Mouse (Mus musculus): ENCODE measurements around the gene Gadd45b. TPM values are rescaled to one million over a fixed set of nuclear protein-coding genes. Genes with fewer than 3 reads are reported as not detected.

Gadd45b gene
- total RNA-seq (2022), result 100 to 1,000 TPM in 1 of 4 experiments, 10 to 100 TPM in 3; 17.5 to 112 (median 73.6) TPM

DNA sequence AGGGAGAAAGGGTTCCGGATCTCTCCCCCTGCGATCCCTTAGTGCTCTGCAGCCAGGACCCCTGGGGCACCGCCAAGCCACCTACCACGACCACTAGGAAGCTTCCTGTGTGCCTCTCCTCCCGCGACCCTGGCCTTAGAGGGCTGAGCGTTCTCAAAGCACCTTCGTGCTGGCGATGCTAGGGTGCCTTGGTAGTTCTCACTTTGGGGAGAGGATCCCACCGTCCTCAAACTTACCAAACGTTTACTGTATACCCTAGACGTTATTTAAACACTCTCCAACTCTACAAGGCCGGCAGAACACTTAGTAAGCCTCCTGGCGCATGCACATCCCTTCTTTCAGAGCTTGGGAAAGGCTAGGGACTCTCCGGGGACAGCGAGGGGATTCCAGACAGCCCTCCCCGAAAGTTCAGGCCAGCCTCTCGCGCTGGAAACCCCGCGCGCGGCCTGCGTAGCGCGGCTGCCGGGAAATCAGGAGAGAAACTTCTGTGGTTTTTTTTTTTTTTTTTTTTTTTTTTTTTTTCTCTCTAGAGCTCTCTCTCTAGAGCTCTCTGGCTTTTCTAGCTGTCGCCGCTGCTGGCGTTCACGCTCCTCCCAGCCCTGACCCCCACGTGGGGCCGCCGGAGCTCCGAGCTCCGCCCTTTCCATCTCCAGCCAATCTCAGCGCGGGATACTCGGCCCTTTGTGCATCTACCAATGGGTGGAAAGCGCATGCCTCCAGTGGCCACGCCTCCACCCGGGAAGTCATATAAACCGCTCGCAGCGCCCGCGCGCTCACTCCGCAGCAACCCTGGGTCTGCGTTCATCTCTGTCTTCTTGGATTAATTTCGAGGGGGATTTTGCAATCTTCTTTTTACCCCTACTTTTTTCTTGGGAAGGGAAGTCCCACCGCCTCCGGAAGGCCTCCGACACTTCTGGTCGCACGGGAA is at the start of gene Gadd45b:
TSS of gene Gadd45b (plus strand) at position 775 of the 928 bp plus-strand sequence.
- DNase-seq, result peak; percentile 99

DNA sequence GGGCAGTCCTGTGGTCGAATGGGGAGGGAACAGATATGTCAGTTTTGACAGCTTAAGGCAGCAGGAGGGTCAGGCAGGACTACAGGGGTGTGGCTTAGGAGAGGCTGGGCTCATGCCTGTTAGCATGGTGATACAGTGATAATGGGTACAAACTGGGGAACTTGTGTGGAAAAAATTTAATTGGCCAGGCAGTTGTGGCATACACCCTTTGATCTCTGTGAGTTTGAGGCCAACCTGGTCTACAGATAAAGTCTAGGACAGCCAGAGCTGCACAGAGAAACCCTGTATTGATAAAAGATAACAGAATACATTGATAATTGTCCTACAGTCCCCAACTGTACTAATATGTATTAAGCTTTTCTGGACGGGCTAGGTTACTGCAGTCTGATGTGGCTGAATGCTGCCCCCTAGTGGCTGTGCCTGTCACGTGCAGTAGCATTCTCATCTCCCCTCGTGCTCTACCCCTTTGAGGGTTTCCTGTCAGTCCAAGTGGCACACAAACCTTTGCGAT is 49.7 kb upstream of the Gadd45b start:
- DNase-seq, result no peak

DNA sequence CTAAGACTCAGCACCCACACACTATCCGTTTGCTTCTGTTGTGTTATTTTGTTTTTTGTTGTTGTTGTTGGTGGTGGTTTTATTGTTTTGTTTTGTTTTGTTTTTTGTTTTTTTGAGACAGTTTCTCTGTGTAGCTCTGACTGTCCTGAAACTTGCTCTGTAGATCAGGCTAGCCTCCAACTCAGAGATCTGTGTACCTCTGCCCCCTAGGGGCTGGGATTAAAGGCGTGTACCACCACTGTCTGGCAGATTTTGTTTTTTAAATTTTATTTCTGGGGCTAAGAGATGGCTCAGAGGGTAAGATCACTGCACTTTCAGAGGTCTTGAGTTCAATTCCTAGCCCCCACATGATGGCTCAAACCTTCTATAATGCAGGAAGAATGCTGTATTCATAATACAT is 49.0 kb upstream of the Gadd45b start:
- DNase-seq, result no peak

DNA sequence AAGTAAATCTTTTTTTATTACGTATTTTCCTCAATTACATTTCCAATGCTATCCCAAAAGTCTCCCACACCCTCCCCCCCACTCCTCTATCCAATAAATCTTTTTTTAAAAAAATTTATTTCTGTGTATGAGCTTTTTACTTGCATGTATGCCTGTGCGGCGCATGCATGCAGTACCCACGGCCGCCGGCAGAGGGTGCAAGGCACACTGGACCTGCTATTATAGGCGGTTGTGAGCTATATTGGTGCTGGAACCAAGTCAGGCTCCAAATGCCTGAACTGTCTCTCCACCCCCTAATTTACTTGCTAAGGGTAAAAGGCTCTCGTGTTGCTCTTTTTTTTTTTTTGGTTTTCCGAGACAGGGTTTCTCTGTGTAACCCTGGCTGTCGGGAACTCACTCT is 48.6 kb upstream of the Gadd45b start:
- DNase-seq, result peak; percentile 51

DNA sequence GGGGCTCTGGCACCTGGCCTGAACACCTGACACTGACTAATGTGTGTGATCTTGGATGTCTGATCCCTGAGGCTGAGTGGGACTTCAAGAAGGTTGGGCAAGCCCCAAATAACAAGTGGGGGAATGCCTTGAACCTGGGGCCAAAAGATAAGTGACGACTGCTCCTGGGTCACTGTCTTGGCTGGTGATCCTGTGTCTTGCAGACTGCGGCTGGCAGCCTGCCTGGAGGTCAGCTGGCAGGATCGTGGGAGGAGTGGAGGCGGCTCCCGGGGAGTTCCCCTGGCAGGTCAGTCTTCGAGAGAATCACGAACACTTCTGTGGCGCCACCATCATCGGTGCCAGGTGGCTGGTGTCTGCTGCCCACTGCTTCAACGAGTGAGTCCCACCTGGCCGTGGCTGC is 42.7 kb upstream of the Gadd45b start:
- peak; percentile 84 for DNase-seq

DNA sequence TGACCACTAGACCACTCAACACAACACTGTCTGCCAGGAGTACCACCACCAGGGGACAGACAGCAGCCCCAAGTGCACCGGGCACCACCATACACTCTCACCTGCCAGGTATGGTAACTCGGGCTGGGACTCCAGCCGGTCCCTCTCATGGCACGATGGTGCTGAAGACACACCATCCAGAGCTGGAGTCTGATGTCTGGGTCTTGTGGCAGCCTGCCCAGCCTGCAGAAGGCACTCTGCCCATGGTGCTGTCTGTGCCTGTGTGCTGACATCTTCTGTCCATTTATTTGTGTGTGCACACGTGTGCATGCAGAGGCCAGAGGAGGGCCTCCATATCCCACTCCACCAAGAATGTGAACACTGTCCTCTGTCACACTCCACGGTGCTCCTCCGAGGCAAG is 34.8 kb upstream of the Gadd45b start:
- no peak for DNase-seq

DNA sequence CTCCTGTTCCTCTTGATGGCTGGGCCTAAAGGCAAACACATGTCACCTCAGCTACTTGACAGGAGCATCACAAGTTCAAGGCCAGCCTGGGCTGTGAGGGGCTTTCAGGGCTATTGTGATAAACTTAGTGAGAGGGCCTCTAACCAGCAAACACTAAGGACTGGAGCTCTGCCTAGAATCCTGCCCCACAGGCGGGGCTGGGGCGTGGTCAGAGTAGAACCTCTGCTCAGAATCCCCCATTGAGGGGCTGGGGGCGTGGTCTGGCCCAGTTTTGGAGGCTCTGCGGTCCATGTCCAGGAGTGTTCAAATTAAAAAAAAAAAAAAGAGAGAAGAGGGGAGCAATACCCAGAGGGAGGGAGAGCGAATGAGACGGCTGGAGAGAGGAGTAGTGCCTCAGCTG is 34.2 kb upstream of the Gadd45b start:
- DNase-seq, result no peak

DNA sequence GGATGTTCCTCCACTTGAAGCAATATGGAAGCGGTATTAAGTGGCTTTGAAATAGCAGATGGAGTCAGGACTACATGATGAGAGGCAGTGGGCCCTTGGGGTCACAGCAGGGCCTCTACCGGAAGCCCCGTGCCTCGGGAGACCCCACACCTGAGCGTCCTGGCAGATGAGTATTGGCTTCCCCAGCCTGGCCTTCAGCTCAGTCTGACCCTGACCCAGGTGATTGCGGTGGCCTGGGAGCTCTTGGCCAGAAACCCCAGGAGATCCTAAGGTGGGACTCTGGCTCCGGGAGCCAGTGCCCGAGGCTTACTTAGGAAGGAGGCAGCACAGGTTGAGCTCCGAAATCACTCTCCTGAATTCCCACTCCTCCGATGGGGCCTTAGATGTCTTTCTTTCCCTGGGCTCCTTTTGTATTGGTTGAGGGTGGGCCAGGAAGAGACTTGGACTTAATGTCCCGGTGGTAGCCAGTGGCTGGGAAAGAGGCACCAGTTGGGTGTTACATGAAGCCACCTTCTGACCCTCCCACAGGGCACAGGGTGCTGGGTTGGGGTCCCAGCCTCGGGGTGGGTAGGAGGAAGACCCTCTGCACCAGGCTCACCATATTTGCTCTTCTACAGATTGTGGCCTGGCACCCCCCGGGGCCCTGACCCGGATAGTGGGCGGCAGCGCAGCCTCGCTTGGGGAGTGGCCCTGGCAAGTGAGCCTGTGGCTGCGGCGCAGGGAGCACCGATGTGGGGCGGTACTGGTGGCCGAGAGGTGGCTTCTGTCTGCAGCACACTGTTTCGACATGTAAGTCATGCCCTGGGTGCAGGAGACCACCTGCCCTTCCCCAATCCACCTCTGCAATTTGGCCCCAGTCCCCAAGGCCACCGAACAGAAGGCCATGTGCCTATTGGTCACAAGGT is 33.0 kb upstream of the Gadd45b start:
- no peak for DNase-seq

DNA sequence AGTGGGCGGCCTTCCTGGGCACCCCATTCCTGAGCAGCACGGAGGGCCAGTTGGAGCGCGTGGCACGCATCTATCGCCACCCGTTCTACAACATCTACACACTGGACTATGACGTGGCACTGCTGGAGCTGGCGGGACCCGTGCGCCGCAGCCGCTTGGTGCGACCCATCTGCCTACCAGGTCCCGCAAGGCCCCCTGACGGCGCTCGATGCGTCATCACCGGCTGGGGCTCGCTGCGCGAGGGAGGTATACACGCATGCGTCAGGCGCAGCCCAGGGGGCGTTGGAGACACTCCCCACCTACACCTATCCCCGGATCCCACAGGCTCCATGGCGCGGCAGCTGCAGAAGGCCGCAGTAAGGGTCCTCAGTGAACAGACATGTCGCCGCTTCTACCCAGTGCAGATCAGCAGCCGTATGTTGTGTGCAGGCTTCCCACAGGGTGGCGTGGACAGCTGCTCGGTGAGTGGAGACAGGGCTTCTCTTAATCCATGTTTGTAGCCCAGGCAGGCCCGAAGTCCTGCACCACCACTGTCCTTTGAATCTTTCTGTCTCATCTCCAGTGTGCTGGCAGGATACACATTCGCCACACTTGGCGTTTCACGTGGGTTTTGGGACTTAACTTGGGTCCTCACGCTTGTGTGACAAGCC is 31.9 kb upstream of the Gadd45b start:
- no peak for DNase-seq

DNA sequence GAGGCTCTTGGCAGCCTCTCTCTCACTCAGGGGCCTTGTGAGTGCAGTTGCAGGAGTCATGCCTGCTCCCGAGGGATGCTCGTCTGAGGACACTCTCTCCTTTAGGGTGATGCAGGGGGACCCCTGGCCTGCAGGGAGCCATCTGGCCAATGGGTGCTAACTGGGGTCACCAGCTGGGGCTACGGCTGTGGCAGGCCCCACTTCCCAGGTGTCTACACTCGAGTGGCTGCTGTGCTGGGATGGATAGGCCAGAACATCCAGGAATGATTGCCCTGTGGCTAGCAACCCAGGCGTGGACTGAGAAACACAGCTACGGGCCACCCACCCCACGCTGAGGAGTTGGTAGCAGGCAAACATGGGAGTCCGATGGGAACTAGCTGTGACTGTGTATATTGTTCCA is 30.8 kb upstream of the Gadd45b start:
- DNase-seq, result no peak

DNA sequence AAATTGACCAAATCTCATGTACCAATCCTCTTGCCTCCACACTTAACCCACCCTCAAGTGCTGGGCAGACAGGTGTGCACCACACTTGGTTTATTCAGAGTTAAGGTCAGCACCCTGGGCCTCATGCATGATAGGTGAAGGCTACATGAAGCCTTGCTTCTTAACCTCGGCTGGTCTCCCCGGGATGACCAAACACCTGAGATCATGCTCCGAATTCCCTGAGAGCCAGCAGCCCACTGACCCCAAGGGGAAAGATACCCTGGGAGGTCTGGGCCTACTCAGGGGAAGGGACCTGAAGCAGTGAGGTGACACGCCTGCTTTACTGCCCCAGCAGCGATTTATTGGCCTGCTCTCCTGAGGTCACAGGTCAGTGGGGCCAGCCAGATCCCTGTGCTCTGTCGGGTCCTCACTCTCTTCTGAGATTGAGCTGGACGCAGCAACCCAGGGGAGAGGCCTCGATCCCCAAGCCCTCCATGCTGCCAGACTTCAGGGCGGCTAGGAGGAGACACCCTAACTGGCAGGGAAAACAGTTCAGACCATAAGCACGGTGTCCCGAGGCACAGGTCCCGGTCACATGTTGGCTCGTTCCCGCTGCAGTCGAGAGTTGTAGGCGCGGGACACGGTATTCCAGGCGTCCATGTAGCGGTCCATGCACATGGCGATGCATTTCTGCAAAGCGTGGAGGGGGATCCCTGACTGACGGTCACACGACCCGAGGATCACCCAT is 30.1 kb upstream of the Gadd45b start:
- DNase-seq, result no peak

DNA sequence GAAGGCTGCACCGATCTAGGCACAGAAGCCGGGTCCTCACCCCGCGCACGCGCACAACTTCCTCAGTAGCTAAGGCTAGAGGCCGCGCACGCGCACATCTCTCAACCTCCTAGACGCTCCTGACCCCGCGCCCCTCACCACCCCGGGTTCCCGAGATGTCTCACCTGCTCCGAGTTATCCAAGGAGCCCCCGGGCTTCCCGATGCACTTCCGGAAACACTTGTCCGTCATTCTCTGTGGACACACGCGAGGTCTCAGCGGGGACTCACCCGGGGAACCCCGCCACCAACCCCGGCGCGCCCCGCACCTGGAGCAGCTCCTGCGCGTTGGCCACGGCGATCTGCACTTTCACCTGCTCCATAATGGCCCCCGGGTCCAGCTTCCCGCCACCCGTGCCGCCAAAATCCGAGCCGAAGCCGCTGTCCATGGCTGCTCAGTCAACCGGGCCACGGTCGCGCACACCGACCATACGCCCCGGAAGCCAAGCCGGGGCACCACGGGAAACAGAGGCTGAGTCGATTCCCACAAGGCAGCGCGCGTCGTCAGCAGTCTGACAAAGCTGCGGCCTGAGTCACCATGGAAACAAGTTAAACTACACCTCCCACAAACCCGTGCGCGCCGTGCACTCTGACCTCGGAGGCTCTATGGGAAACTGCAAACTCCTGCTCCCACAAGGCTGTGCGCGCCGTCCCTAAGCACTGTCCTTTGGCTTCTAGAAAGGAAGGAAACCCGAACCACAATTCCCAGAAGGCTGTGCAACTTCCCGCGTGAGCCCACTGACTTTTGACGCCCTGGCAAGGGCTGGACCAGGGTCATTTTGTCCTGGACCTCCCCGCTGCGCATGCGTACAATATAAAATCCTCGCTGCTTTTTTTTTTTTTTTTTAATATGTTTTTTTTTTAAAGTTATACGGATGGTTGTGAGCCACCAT is 29.3 kb upstream of the Gadd45b start, which contains the start of gene Timm13:
TSS of gene Timm13 (minus strand) at position 652 of the 930 bp plus-strand sequence.
- peak; percentile 100 for DNase-seq

DNA sequence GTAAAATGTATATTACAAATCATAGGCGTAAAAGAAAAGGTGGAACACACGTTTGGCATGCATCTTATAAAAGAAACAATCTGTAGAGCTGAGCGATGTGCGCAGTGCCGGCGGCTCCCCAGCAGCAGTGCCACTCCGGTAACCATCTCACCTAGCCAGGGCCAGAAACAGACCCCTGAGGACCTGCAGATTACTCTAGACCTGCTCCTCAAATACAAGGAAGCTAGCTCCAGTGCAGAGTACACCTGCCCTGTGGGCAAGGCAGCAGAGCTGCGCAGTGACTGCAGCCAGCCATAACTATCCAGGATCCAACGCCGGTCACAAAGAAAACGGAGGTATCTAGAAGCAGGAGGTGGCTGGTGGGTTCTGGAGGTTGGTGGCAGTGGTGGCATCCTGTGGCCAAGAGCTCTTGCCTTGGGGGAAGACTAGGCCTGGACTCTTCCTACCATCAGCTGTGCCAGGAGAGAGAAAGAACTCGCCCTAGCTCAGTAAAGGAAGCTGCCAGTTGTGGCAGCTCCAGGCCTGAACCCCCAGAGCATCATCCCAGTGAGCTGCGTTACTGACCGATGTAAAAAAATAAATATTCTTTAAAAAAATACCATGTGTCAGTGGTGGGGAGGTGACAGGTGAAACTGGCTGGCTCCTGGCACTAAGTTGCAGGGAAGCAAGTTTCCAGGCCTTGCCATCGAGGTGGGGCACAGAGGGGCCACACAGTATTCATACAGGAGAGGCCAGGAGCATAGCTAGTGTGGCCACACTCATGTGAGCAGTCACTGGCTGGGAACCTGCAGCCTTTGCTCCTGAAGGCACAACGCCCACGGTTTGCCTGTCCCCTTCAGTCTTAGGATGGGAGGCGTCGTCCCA is 28.2 kb upstream of the Gadd45b start:
- no peak for DNase-seq

DNA sequence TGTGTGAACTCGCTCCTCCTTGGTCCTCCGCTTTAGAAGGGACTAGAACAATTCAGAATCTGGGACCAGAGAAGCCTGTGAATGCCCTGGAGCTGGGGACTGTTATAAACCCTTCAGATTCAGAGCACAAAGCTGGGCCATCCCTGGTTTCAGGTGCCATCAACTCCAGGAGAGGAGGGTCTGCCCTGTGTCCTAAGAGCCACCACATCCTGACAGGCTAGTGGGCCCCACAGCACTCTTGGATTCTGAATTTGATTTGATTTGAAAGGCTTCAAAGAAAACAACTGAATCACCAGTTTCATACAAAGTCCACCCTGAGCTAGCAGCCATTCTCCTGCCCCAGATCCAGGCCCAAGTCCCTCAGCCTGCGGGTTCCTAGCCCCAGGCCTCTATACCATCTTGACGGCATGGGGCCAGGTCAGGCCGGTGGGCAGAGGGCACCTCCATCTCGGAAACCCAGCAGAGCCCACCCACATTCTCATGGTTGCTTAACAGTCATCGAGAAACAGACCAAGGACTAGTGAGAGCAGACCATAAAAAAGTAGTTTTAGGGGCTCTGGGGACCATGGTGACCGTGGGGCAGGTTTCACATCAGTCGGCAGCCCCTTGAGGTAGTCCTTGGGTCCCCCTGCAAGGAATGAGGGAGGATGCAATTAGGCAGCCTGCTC is 27.5 kb upstream of the Gadd45b start:
- no peak for DNase-seq

DNA sequence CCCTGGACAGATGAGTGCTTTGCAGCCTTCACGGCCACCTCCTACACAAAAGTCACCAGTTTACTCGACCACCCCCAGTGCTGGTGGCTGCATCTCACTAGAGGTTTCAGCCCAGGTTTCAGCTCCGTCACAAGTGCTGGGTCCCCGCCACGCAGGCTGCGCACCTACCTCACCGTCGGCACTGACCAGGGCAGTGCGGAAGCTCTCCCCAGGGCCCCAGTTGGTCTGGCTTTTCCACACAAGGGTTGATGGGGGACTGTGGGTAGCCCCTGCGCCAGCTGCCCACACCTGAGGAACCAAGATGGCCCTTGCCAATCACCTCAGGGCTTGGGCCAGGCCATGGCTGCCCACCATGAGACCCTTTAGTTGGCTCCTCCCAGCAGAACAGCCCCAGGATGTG is 26.6 kb upstream of the Gadd45b start:
- no peak for DNase-seq

DNA sequence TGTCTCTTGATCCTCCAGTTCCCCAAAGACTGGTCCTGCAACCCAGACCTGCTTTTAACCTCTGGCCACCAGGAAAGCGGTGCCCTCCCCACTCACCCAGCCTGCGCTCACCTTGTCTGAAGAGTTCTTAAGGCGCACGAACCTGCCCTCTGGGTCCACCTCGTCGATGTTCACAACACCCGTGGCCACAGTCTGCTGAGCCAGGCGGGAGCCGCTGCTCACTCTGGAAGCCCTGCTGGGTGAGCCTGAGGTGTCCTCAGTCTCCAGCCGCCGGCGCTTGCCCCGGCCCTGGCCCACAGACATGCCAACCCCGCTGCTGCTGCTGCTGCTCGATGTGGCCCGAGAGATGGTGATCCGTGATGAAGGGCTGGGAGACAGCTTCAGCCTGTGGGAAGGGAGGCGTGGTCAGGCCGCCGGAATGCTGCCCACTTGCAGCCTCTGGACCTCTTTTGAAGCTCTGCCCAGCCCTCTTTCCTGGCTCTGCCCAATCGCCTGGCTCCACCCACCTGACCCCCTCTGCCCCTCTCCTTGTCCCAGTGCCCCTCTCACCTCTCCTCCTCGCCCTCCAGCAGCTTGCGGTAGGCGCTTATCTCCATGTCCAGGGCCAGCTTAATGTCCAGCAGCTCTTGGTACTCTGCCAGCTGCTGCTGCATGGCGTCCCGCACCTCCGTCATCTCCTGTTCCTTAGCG is 25.7 kb upstream of the Gadd45b start:
- no peak for DNase-seq

DNA sequence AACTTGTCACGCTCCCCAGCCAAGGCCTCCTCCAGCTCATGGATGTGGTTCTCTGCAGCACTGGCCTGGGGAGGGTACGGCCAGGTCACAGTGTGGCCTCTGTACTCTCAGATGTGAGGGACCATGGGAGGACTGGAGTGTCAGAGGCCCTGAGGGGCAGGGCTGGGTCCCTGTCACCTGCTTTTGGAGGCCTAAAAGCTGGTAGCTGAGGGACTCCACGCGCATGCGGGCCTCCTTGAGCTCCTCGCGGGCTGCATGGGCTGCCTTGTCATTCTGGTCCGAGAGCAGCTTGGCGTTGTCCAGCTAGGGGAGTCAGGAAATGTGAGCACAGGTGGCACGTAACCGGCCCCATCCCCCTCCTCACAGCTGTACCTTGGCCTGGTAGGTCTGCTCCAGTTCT is 25.2 kb upstream of the Gadd45b start:
- no peak for DNase-seq

Data from adrenal gland, adult 8-10 months (tissue).